ENCODE assay signal across 13 mouse cellular contexts in genomic region chr5:37822116-37822707, GRCm38 (mm10). TPM values are rescaled to one million over a fixed set of nuclear protein-coding genes. Genes with fewer than 3 reads are reported as not detected.
DNase-seq lines count a peak whose midpoint lies in the region; ATAC-seq and TF ChIP-seq lines count a peak whose summit lies in the region.
"Had no signal": no experiment of that assay in that cellular context is flagged by ENCODE, and none has a peak within 500 bp of the region (broad histone marks: within the 10 kb centered on the region; RNA-seq: fewer than 3 reads in every experiment).

No protein-coding gene starts in this region.

- TF ChIP-seq CTCF in heart, adult 2 months (IDR thresholded peaks at IDR 0.05) = no peak

- peaks cover 20% of the 10 kb centered on the region for H3K27me3 ChIP-seq in heart, adult 2 months (ENCODE audit: control insufficient read depth, insufficient read depth, low read length)
- H3K27me3 ChIP-seq: Patski had no signal

- no peak for TF ChIP-seq EP300 in heart, adult 2 months (IDR thresholded peaks at IDR 0.05; ENCODE audit: insufficient read depth, low read depth, low read length)

- ATAC-seq in granulocyte monocyte progenitor cell, adult 5-6 weeks (replicated peaks; ENCODE audit: poor library complexity, severe bottlenecking) = no peak
- ATAC-seq: liver, embryonic 12.5 days; Patski had no signal

- H3K4me3 ChIP-seq in heart, adult 2 months = peak overlapping the region; percentile 78; the same call in 1 of the 2 replicates
- peak overlapping the region; percentile 87 for H3K4me3 ChIP-seq in brown adipose tissue, adult 24 weeks (ENCODE audit: insufficient read depth, low read depth, low read length)

- H3K4me1 ChIP-seq in heart, adult 2 months (ENCODE audit: control insufficient read depth, insufficient read depth, low read length) = no peaks in the 10 kb centered on the region; the same call in 1 of the 2 replicates
- H3K4me1 ChIP-seq in brown adipose tissue, adult 24 weeks (ENCODE audit: control insufficient read depth, insufficient read depth, insufficient read length, low read length) = peaks cover 5% of the 10 kb centered on the region; the same call in 1 of the 2 replicates

- no peak overlapping the region for H3K9ac ChIP-seq in heart, adult 2 months (ENCODE audit: low read depth, low read length)
- H3K9ac ChIP-seq: liver, embryonic 12.5 days had no signal

- H3K79me2 ChIP-seq in heart, adult 2 months (replicated peaks; ENCODE audit: control insufficient read depth, insufficient read depth, low read length) = no peaks in the 10 kb centered on the region

- H3K36me3 ChIP-seq in heart, adult 2 months (ENCODE audit: control insufficient read depth, insufficient read depth, low read length) = no peaks in the 10 kb centered on the region
- H3K36me3 ChIP-seq: liver, embryonic 12.5 days had no signal

- intact Hi-C loops in heart, adult 2 months (cut with DNase I) = loop anchor here (5.0 kb wide), 1 partner anchor 270 kb away; no protein-coding TSS in a partner anchor
- intact Hi-C loops in heart, postnatal 14 days (cut with DNase I) = no loop called here

- DNase-seq in heart, adult 2 months = no peak
- no peak for DNase-seq in heart, postnatal 14 days
- peak; percentile 16 for DNase-seq in forelimb bud, embryonic 11.5 days (ENCODE audit: low read depth, low spot score)
- peak; percentile 23 for DNase-seq in mesoderm, embryonic 11.5 days (ENCODE audit: low read depth, low spot score)
- DNase-seq in frontal cortex, adult 2 months (ENCODE audit: extremely low spot score in 1 of 2, low spot score in 1 of 2) = no peak
- no peak for DNase-seq in urinary bladder, adult 2 months (ENCODE audit: low spot score)
- DNase-seq: gastrocnemius, postnatal 25 days; right cerebral cortex, postnatal 25 days; thymus, adult 18-20 months had no signal

- H3K27ac ChIP-seq in heart, adult 2 months = peak overlapping the region; percentile 79; the same call in 1 of the 2 replicates
- H3K27ac ChIP-seq in brown adipose tissue, adult 24 weeks (replicated peaks; ENCODE audit: low read depth, low read length) = peak overlapping the region; percentile 51; the same call in 1 of the 2 replicates
- H3K27ac ChIP-seq: liver, embryonic 12.5 days had no signal

- TF ChIP-seq POLR2A in heart, adult 2 months (IDR thresholded peaks at IDR 0.05; ENCODE audit: insufficient read depth, low read depth, low read length) = no peak

- 58% methylated on average over 11 of the region's 11 CpGs for WGBS in heart, adult 2 months

RNA-seq across cellular contexts. Expression of gene Msx1, which starts 2.2 kb away (rescaled TPM):
- total RNA-seq in heart, adult 2 months (2021) = 1 to 10 TPM; 2.3 to 3.1 TPM
- 3.7 TPM in 2 replicates for polyA plus RNA-seq in heart, adult 2 months (2012; rRNA removed)
- total RNA-seq in heart, postnatal 14 days (2021) = 1 to 10 TPM; 4.6 to 5.6 TPM
- polyA plus RNA-seq in brown adipose tissue, adult 24 weeks (2012; ENCODE audit: insufficient read depth, insufficient read length, missing spikeins) = 1.8 and 2.9 TPM in 2 replicates
- 2.7 and 3.9 TPM in 2 replicates for polyA plus RNA-seq in frontal cortex, adult 2 months (2012; rRNA removed)
- polyA plus RNA-seq in urinary bladder, adult 2 months (2012; rRNA removed) = 2.9 and 3.3 TPM in 2 replicates
- total RNA-seq in granulocyte monocyte progenitor cell, adult 5-6 weeks (2014; fragmentation: Nextera tagmentation) = not detected in 2 replicates
- total RNA-seq in granulocyte monocyte progenitor cell, adult 5-6 weeks (2017) = not detected in 2 replicates

Comparison
In these comparisons a context has a peak if more than half of its experiments do, and no peak if none do; other contexts are left out.
1. DNase-seq: peak in forelimb bud, embryonic 11.5 days (single experiment) and mesoderm, embryonic 11.5 days (single experiment); none in heart, adult 2 months (0 of 2), heart, postnatal 14 days (0 of 2), frontal cortex, adult 2 months (0 of 2) and urinary bladder, adult 2 months (single experiment).